Mouse (Mus musculus) left cerebral cortex, postnatal 36 days (tissue): ENCODE results near the gene Snd1. TPM values are rescaled to one million over a fixed set of nuclear protein-coding genes. Genes with fewer than 3 reads are reported as not detected.

ENCODE experiments used
- DNase-seq, 2 experiments: peaks; one replicate each; pipeline ENCODE4 v3.0.0; 2021 to 2022; ENCODE audit warnings: low spot score in 2 of 2, mixed read lengths in 1 of 2
- intact Hi-C: fragments of 180-260 bp; cut with DNase I; formaldehyde crosslinking; loops from one replicate; pipeline ENCODE4 v1.15.1; 2025
- total RNA-seq, 2 experiments: library from RNA; stranded (reverse); gene quantifications; 2 replicates each; pipeline ENCODE4 v1.2.3; 2021

Snd1 gene
- total RNA-seq, 2 experiments from 2014 or later: 81.3 to 82.8 TPM

DNA sequence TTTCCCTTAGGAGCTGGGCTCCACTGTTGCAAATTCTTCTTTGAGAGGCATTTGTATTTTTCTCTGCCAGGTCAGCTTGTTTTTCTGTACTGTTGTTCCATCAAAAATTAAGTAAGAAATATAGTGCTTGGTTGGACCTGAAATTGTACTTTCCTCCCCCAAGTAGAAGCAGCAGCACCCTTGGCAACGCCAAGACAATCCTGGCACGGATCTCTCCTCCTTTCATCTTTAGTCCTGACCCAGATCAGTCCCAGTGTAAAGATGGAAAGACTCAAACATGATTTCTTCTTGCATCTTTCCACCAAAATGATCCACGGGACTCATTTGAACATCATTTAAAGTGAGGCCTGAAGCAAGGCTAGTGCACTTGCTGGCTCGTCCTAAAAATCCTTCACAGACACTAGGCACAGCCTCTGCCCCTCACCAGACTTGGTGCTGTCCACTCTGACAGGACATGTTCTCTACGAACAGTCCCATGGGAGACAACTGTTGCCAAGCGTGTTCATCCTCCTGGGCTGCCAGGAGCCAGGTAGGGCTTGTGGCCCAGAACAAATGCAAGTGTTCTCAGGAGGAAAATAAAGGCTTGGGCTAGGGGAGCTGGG, 328.8 kb downstream of the Snd1 start:
- DNase-seq: no peak
- intact Hi-C loops: no loop called here

DNA sequence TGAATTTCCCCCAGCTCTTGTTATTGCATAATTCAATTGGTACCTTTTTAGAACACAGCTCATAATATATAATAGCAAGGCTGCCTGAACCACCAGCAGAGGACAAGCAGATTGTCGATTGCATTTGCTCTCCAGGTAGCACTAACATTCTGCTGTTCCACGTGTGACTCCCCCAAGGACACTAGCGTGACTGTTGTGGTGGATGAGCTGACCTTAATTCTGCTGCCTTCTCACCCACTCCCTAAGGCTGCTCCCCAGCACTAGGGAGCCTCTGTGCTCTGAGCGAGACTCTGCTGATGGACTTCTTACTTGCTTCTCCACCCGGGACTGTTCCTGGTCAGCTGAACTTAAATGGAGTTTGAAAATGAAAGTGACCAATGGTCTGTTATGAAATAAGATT, 329.8 kb downstream of the Snd1 start:
- intact Hi-C loops: no loop called here

DNA sequence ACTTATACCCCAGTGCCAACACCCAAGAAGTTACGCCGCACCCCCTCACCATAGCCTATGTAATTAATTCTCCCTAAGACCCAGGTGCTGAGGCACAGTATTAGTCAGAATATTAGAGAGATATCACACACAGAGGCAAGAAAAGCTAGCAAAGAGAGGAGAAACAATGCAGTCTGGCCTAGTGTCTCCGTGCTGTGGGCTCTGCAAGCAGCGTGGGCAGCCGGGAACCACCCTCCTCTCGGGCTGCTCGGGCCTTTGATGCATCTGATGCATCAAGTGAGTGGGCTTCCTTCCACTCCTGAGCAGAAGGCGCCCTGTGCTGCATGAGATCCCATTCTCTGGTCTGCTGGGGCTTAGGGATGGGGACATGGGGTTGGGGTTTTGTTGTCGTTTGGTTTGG, 338.1 kb downstream of the Snd1 start:
- intact Hi-C loops: loop anchor here (5.0 kb wide), 2 partner anchors 61 to 106 kb away; no protein-coding TSS in a partner anchor
- DNase-seq: no peak

More for the DNA sequence above, 329.8 kb downstream of the Snd1 start:
- no peak for DNase-seq

DNA sequence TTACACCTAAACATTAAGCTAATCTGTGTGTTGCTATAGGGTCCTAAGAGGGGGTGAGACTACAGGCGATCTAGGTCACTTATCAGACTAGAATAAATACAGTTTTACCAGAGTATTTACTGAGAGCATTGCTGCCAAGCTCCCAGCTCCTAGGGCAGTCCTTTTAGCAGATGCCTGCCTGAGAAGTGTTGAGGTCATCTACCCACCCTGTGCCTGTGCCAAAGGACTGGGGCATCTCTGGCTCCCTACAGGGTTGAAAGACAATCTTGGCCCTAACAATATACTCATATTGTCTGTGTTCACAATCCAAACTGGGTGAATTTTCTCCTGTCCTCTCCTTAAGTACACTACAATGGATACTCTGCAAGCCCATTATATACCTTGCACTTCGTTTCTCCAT, 340.0 kb downstream of the Snd1 start:
- DNase-seq: no peak
- intact Hi-C loops: loop anchor here (5.0 kb wide), 2 partner anchors 63 to 108 kb away; no protein-coding TSS in a partner anchor

DNA sequence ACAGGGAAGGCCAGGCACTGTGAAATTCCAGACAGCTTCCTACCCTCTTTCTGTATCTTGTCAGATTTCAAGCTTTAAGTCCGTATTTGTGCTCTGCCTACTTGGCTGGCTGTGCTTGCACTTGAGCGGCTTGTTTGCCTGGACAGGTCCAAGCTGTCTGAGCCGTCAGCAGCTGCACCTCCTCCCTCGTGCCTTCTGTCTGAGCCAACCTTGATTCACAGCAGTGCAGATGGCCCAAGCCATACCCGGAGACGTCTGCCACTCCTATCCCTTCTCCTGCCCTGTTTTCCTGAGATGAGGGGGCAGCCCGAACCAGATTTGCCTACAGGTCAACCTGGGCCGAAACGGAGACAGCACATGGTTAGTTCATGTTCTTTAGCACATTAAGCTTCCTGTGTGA, 342.1 kb downstream of the Snd1 start:
- peak; percentile 80 to 82 for DNase-seq
- intact Hi-C loops: no loop called here

DNA sequence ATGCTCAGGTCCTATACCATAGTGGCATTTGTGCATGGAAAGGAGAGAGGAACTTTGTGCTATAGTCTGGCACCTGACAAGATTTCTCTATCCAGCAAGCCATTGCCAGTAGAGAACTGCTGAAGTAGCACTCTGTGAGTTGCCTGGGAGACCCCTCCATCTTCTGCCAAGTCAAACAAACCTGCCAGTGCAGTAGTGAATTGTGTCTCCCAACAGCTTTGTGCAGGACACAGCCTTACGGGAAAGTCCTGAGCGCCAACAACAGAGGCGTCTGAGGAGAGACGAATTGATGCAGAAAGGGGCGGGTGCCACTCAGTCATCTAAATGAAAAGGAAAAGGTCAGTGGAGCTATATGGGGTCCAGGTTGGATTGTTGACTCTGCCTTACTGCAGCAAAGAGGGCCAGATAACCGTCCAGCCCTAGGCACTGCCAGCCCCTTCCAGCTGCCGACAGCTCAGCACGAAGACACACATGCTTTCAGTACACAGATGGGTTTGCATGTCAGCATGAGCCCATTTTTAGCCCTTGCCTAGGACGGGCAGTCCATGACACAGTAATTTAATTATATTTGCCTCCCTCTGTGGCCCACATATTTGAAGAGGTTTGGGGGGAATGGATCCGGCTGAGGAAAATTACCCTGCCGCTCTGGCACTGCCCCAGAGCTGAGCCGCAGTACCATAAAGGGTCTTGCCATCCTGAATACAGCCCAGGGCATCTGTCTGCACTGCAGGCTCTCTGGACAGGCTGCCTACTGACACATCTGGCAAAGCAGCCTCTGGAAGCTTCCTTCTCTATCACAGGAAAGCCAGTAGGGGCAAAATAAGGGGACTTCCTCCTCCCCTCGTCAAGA, 344.8 kb downstream of the Snd1 start:
- intact Hi-C loops: no loop called here
- no peak for DNase-seq

DNA sequence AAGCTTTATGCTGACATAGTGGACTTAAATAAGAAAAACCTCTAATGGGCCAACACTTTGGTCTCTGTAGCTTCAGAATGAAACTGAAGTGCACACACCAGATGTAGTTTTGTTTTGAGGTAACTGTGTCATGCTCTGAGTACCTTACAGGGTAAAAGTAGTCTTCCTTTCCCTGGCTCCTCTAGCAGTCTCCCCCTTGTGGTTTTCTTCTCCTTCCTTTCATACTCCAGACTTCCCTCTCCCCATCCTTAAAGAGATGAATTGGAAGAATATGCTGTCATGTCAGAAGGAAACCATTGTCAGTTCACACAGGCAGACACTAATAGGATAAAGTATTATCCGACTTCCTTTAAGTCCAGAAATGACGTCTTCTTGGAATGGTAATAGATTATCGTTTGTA, 347.4 kb downstream of the Snd1 start:
- no peak for DNase-seq
- intact Hi-C loops: no loop called here

DNA sequence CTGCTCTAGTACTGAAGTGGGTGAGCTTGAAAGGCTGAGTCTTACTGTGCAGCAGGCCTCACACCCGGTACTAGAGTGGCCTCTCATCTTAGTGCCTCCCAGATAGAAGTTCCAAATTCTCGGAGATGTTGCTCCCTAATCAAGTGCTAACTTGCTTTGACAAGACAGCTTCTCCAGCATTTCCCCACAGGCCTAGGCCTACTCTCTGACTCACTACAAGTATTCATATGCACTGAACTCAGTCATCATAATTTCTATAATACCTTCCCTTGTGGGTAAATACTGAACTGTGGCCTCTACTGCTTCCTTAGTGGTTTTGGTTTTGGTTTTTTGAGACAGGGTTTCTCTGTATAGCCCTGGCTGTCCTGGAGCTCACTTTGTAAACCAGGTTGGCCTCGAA, 348.4 kb downstream of the Snd1 start:
- intact Hi-C loops: no loop called here

DNA sequence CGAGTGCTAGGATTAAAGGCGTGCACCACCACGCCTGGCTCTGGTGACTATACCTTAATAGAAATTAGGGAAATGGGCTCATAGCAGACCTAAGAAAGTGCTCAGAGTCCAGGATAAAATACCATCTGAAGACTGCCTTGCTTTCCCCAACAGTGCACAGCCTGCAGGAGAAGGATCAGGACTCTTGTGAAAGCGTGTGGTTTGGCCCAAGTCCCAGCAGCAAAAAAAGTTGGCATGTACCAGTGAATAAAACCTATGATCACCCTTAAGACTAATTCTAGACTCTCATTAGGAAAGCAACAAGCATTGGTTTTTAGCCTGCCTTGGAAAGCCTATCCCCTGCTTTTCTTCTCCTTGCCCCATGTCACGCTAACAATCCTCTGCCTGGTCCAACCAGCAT, 348.9 kb downstream of the Snd1 start:
- no peak for DNase-seq
- intact Hi-C loops: no loop called here

More for the DNA sequence above, 348.4 kb downstream of the Snd1 start:
- no peak for DNase-seq

DNA sequence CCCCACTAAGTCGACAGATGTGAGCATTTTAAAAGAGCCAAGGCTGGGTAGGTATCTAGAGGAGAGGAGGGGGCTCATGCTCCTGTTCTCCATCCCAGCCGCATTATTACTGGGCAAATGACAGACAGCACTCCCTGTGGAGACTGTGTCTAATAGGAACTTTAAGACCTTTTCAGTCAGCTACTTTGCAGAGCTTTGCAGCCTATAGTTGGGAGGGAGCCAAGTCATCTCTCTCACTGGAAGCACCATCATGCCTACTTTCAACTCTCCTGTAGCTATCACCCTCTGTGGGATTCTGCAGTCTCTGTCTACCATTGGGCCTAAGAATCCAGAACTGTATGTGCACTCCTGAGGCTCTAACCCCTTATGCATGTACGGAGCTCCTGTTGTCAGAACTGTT, 351.0 kb downstream of the Snd1 start:
- intact Hi-C loops: loop anchor here (5.0 kb wide), 1 partner anchor 119 kb away; no protein-coding TSS in a partner anchor
- DNase-seq: no peak

DNA sequence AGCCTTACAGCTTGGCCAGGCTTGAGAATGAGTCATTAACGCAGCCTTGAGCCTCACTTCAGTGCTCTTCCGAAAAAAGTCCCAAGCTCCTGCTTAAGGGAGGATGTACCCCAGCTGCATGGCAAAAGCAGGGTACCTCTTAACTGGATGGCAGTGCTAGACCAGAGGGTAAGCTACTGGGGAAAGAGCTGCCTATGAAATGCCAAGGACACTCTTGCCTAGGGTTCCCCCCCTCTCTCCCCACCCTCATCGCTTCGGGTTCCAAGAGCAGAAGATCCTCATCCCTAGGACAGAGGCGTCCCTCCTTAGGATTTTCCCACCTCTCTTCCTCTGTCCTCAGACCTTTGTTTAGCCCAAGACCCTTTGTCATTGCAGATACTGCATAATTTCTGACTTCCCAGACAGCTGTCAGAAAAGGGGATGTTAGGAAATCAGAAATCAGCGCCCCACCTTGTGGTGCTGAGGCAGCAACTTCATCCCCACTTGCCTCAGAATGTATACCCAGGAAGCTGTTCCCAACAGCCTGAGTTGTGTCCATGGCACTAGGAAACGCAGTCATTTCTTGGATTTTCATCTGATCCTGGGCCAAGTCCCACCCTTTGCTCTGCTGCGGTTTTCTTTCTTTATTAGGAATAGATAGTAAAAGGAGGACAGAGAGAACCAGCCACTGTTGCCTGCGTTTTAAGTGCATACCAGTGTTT, 351.9 kb downstream of the Snd1 start:
- intact Hi-C loops: loop anchor here (5.0 kb wide), 1 partner anchor 120 kb away; no protein-coding TSS in a partner anchor

DNA sequence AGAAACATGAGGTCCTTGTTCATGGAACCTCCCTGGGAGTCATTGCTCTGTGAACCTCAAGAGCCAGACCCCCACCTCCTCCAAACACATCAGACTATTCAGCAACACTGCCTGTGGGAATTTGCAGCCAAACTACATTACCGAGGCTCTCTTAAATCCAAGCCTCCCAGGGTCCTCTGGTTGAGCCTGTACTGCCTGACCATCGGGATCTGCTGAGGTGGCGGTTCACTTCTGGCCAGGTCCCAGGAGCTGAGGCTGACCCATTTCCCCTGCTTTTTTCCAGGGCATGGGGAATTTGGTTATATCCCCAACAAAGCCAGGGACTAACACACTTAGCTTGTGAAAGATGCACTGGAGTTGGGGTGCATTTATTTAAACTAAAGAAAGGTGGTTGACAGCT, 352.6 kb downstream of the Snd1 start:
- no peak for DNase-seq
- intact Hi-C loops: loop anchor here (5.0 kb wide), 1 partner anchor 120 kb away; no protein-coding TSS in a partner anchor

More for the DNA sequence above, 351.9 kb downstream of the Snd1 start:
- no peak for DNase-seq

DNA sequence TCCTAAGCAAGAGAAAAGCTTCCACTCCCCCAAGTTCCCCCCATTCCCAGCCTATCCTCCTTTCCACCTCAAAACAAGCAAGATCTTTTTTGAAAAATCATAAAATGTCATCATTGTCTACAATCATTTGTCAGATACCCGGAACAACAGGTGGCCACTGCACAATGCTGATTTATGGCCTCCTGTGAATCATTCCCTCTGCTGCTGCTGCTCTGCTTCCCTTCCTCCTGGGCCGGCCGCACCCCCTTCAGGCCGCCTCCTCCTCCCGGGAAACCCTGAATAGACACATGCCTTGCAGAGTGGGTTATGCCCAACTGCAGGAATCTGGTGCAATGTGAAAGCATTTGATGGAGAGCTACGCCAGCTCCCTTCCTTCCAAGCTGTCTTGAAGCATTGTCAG, 353.7 kb downstream of the Snd1 start:
- peak; percentile 75 to 79 for DNase-seq
- intact Hi-C loops: loop anchor here (5.0 kb wide), 1 partner anchor 121 kb away; no protein-coding TSS in a partner anchor

DNA sequence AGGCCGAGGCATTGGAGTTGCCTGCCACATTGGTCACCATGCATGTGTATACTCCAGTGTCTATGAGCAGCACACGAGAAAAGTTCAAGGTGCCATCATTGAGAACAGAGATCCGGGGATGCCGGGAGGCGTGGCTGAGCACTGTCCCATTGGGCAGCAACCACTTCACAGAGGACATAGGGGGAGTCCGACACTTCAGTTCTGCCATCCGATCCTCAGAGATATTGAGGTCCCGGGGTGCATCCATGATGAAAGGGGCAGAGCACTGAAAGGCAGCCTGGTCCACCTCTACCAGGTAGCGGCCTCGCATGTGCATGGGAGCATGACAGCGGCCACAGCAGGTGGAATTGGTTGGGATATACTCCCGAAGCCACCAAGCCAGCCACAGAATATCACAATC, 355.4 kb downstream of the Snd1 start:
- intact Hi-C loops: loop anchor here (5.0 to 10.0 kb wide), 4 partner anchors 73 to 314 kb away; no protein-coding TSS in a partner anchor

DNA sequence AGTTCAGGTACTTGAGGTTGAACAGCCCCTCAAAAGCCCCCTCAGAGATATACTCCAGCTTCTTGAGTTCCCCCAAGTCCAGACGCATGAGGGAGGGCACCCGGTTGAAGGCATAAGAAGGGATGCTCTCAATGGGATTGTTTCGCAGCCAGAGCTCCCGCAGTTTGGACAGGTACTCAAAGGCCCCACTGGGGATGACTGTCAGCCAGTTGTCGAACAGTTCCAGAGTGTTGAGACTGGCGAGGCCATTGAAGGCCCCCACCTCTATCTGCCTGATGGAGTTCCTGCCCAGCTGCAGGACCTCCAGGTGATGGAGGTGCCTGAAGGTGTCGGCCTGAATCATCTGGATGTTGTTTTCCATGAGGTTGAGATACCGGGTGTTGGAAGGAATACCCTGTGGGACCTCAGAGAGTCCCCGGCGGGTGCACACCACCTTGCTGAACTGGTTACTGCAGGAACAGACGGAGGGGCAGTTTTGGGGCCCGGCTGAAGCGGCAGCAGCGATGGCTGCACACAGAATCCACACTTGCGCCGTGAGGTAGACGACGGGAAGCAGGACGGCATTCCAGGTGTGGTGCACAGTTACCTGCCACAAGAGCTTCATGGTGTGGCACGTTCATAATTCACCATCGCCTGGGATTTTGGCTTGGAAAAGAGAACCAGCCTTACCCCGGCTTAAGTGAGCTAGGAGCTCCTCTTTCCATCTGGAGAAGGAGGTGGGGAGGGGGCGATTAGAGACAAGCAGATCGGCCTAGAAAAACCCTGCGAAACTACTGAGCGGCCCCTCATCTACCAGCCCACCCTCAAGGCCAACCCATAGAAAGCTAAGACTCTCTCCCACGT, 356.3 kb downstream of the Snd1 start, which contains the start of gene Lrrc4:
Lrrc4 (minus strand) TSS at position 737 of the 843 bp plus-strand sequence.
- intact Hi-C loops: loop anchor here (5.0 to 10.0 kb wide), 4 partner anchors 74 to 314 kb away; no protein-coding TSS in a partner anchor
- no peak for DNase-seq

More for the DNA sequence above, 355.4 kb downstream of the Snd1 start:
- no peak for DNase-seq

DNA sequence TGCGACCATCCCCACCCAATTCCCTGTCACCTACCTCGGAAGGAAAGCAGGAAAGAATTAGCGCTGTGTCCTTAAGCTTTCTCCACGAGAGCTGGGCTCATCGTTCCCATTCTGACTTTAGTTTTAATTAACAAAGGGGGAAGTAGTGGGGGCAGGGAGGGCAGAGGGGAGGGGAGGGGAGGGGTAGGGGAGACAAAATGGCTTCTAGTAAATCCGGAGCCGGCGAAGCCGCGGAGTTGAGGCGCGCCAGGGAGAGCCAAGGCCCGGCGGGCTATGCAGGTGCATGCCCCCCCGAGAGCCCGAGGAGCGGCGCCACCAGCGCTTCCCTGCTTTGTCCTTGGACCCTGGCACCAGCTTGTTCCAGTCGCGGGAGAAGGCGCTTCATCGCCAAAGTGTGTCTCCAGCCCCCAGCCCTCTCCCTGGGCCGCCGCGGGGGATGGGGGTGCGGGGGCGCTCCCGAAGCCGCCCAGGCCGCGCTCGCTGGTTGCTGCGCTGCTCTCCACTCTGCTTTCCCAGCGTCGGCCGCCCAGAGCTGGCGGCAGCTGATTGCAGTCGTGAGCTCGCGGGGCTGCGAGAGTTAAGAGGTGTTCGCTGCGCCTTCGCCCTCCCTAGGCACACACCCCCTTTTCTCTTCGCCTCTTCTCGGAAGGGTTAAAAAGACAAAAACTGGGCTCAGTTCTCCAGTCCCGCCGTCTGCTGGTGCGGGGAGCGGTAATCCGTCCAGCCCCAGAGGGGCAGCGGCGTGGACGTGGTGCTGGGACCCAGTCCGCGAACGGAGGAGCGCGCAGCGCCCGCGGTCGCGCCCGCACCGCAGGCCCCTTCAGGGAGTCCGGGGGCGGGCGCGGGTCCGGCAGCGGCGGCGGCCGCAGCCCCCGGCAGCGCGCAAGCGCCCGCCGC, 357.2 kb downstream of the Snd1 start:
- intact Hi-C loops: loop anchor here (5.0 to 10.0 kb wide), 4 partner anchors 75 to 313 kb away; no protein-coding TSS in a partner anchor
- peak; percentile 52 to 67 for DNase-seq

DNA sequence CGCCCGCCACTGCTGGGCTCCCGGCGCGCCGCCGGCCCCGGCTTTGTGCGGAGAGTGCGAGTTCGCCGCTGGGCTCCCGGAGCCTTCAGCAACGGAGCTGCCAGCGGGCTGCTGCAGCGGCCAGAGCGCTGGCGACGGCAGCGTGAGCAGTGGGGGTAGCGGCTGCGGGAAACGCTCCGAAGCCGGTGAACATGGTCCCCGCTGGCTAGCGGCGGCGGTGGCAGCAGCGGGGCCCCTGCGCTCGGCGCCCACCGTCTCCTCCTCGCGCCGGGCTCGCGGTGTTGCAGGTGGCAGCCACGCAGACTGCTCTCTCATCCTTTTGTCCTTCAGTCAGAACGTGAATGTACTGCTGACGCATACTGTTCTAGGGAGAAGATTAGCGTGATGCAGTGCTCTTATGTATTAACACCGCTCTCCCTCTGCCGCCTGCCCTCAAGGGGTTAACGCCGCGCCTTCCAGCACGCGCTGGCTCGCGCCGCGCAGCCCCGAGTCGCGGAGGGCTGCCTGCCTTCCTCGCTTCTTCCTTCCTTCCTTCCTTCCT, 357.9 kb downstream of the Snd1 start:
- intact Hi-C loops: loop anchor here (5.0 to 10.0 kb wide), 4 partner anchors 76 to 312 kb away; no protein-coding TSS in a partner anchor
- DNase-seq: peak; percentile 61 to 69
